Mouse (Mus musculus) testis, adult 2 months (tissue): ENCODE measurements around the gene Zglp1. TPM values are rescaled to one million over a fixed set of nuclear protein-coding genes. Genes with fewer than 3 reads are reported as not detected.
"Not testable (repeated sequence)": the region's sequence is repeated elsewhere in the genome, so short reads cannot be mapped to it uniquely, and the experiment has no call there.

ENCODE experiments used
- H3K27ac ChIP-seq: fragments of 200-500 bp; 2 replicates; pipeline ENCODE4 v1.5.1; 2012; ENCODE audit warnings: low read depth, low read length; ENCODE audit not compliant: control insufficient read depth, insufficient read depth
- H3K27me3 ChIP-seq: fragments of 200-500 bp; 2 replicates; pipeline ENCODE4 v1.6.1; 2012; ENCODE audit warnings: mild to moderate bottlenecking, low read length, moderate library complexity; ENCODE audit not compliant: control insufficient read depth, insufficient read depth
- H3K36me3 ChIP-seq: fragments of 200-500 bp; 2 replicates; pipeline ENCODE4 v1.6.1; 2012; ENCODE audit warnings: mild to moderate bottlenecking, low read length; ENCODE audit not compliant: control insufficient read depth, insufficient read depth
- H3K4me1 ChIP-seq: fragments of 200-500 bp; 2 replicates; pipeline ENCODE4 v1.6.1; 2012; ENCODE audit warnings: low read length; ENCODE audit not compliant: control insufficient read depth, insufficient read depth
- H3K4me3 ChIP-seq: fragments of 200-500 bp; 2 replicates; pipeline ENCODE4 v1.5.1; 2012; ENCODE audit warnings: low read depth, mild to moderate bottlenecking, low read length, moderate library complexity, mixed read lengths; ENCODE audit not compliant: control insufficient read depth
- CTCF ChIP-seq: fragments of 200-500 bp; IDR thresholded peaks from 2 replicates; pipeline ENCODE4 v1.5.1; 2012; ENCODE audit warnings: low read depth, mild to moderate bottlenecking, inconsistent platforms, low read length, moderate library complexity; ENCODE audit not compliant: control insufficient read depth, insufficient read depth, insufficient replicate concordance
- POLR2A ChIP-seq: fragments of 200-500 bp; IDR thresholded peaks from 2 replicates; pipeline ENCODE4 v1.6.1; 2012; ENCODE audit warnings: low read depth, mild to moderate bottlenecking, inconsistent platforms, low read length, moderate library complexity; ENCODE audit not compliant: control insufficient read depth
- polyA plus RNA-seq: library from polyadenylated mRNA; depleted of rRNA; stranded (reverse); fragments of >200 nt; gene quantifications from 2 replicates; pipeline ENCODE4 v1.2.3, GENCODE M21; 2012

Zglp1 gene
- polyA plus RNA-seq, 1 experiment, result 2.4 TPM

DNA sequence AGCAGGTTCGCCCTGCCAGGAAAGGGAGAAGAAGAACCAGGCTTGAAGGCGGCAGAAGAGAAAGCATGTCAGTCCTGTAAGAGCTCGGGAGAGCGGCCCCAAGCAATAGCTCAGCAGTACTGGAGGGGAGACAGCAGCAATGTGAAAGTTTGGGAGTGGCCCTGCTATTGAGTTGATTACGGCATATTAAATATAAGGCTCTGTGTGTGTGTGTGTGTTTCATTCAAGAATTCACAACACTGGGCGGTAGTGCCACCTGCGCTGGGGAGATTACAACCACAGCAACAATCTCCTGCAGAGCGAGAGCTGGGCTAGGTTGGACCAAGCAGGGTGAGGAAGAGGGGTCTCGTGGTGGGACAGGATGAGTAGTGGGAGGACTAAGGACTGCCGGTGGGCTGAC is 15.3 kb downstream of the Zglp1 start:
- Histone ChIP-seq H3K27ac (no peak overlapping the region), H3K27me3 (no peaks in the 10 kb centered on the region), H3K36me3 (no peaks in the 10 kb centered on the region), H3K4me3 (no peak overlapping the region), H3K4me1 (no peaks in the 10 kb centered on the region)
- no peak for TF ChIP-seq CTCF
- TF ChIP-seq POLR2A, result no peak

DNA sequence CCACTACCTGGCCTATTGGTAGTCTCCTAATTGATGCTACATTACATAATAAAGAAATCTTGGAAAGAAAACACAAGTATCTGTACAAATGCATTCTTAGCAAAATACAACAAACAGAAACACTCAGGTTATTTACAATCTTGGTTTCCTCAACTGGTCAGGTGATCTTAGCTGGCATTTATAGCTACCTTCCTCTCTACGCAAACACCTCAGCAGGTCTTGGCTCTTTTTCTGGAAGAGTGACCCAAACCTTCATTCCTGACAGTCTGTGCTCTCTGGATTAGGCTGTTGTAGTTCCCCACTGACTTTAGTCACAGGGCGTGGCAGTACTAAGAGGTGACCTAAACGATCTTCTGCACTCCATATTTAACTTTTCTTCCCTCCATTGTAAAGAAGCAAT is 21.7 kb downstream of the Zglp1 start:
- H3K4me1 ChIP-seq, result no peaks in the 10 kb centered on the region
- no peaks in the 10 kb centered on the region for H3K27me3 ChIP-seq
- no peak for TF ChIP-seq POLR2A
- TF ChIP-seq CTCF, result no peak
- no peak overlapping the region for H3K27ac ChIP-seq
- H3K36me3 ChIP-seq, result no peaks in the 10 kb centered on the region
- H3K4me3 ChIP-seq, result no peak overlapping the region

- not testable (repeated sequence) for H3K4me3 ChIP-seq, H3K4me1 ChIP-seq, H3K27me3 ChIP-seq, H3K36me3 ChIP-seq, H3K27ac ChIP-seq
Measured at GRCm38 (mm10) chr9:21044785-21045184, 22.1 kb downstream of the Zglp1 start.

DNA sequence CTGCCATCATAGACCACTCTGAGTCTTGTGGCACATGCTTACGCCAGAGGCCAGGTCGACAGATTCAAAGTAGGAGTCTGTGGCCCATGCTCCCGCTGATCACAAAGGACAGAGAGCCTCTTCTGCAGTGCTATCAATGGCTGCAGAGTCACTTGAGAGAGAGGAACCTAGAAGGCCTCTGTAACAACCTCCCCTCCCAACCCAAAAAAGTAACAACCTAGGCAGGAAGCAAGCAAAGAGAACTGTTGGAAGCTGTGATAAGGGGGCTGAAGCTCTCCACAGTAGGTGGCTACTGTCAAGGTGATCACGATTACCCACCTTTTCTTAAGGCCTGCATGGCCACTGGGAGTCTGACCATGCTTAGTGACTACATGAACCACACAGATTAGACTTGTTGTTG is 23.3 kb downstream of the Zglp1 start:
- TF ChIP-seq POLR2A, result no peak
- no peak for TF ChIP-seq CTCF
- no peak overlapping the region for H3K27ac ChIP-seq

DNA sequence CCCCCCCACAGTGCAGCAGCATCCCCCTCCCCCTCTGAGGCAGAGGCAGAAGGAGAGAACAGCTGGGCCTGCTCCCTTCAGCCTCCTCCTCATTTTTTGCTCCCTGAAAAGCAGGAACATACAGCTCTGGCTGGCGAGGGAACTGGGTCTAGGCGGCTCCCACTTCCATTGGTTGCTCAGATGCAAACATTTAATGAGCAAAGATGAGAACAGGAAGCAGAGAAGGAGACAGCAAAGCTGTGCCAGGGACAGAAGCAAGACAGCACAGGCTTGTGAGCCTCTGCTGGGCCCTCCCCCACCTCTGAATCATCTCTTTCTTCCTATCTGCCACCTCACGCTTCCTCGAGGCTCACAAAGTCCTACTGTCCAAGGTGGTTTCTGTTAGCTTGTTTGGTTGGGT is 25.6 kb downstream of the Zglp1 start:
- no peaks in the 10 kb centered on the region for H3K27me3 ChIP-seq

More for the DNA sequence above, 23.3 kb downstream of the Zglp1 start:
- no peak overlapping the region for H3K4me3 ChIP-seq
- no peaks in the 10 kb centered on the region for H3K27me3 ChIP-seq
- peaks cover under 1% of the 10 kb centered on the region for H3K4me1 ChIP-seq
- H3K36me3 ChIP-seq, result no peaks in the 10 kb centered on the region

DNA sequence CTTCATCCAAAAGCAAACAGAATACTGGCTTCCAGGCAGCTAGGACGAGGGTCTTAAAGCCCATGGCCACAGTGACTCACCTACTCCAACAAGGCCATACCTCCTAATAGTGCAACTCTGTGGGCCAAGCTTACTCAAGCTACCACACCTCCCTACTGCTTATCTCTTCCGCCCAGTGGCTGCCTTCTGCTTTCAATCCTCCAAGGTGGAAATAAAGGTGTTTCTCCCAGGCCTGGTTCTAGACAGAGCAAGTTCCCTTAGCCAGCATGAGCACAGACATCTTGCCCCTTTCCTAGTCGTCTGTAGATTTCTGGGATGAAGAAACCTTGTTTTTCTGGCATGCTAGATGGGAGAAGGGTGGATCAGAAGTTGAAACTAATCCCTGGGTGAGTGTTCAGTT is 27.1 kb downstream of the Zglp1 start:
- peaks cover 24% of the 10 kb centered on the region for H3K4me1 ChIP-seq
- TF ChIP-seq POLR2A (no peak), CTCF (no peak)
- no peak overlapping the region for H3K27ac ChIP-seq
- H3K27me3 ChIP-seq, result no peaks in the 10 kb centered on the region
- no peaks in the 10 kb centered on the region for H3K36me3 ChIP-seq
- H3K4me3 ChIP-seq, result no peak overlapping the region

More for the DNA sequence above, 25.6 kb downstream of the Zglp1 start:
- no peak for TF ChIP-seq CTCF
- TF ChIP-seq POLR2A, result no peak
- peaks cover 16% of the 10 kb centered on the region for H3K4me1 ChIP-seq
- H3K36me3 ChIP-seq, result no peaks in the 10 kb centered on the region
- no peak overlapping the region for H3K4me3 ChIP-seq
- no peak overlapping the region for H3K27ac ChIP-seq

GRCm38 (mm10) chr9:21037481-21037891 is 29.4 kb downstream of the Zglp1 start:
- Histone ChIP-seq H3K27me3 (no peaks in the 10 kb centered on the region; the same call in 1 of the 2 replicates), H3K36me3 (no peaks in the 10 kb centered on the region), H3K27ac (no peak overlapping the region), H3K4me3 (peak overlapping the region; percentile 35), H3K4me1 (peaks cover 38% of the 10 kb centered on the region)
- no peak for TF ChIP-seq POLR2A
- no peak for TF ChIP-seq CTCF

GRCm38 (mm10) chr9:21036666-21037065 is 30.2 kb downstream of the Zglp1 start:
- TF ChIP-seq POLR2A (no peak), CTCF (no peak)
- H3K27ac ChIP-seq, result no peak overlapping the region
- peak overlapping the region; percentile 6; the same call in 1 of the 2 replicates for H3K4me3 ChIP-seq
- peaks cover 46% of the 10 kb centered on the region for H3K4me1 ChIP-seq
- no peaks in the 10 kb centered on the region; the same call in 1 of the 2 replicates for H3K27me3 ChIP-seq
- no peaks in the 10 kb centered on the region for H3K36me3 ChIP-seq
